Comparison of ENCODE assay signal across 17 mouse cellular contexts in the genomic region with DNA sequence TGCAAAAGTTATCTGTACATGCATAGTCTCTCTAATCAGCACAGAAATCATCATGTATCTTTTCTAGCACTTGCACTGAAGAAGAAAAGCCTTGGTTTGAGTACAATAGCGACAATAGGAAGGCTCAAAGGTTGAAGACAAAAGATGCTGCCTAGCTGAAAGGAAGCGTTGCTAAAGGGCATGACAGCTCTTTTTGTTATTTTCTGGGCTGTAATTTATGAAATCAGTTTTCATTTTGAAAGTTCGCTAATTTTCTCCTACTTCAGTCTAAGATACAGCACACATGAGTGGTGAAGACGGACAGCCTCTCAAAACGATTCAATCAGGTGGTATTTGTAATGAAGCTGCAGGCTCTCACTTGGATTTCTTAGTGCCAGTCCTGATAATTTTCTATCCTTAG.
"Had no signal": no experiment of that assay in that cellular context is flagged by ENCODE, and none has a peak within 500 bp of the region (broad histone marks: within the 10 kb centered on the region; RNA-seq: fewer than 3 reads in every experiment).

No protein-coding gene starts in this region.

- H3K4me3 ChIP-seq: layer of hippocampus, adult 2 months; liver, embryonic 13.5 days; midbrain, embryonic 13.5 days; myocyte; neural tube, embryonic 13.5 days had no signal

- H3K27me3 ChIP-seq: liver, embryonic 13.5 days; midbrain, embryonic 13.5 days; neural tube, embryonic 13.5 days had no signal

- H3K4me2 ChIP-seq: liver, embryonic 13.5 days; midbrain, embryonic 13.5 days; neural tube, embryonic 13.5 days had no signal

- H3K9ac ChIP-seq: liver, embryonic 13.5 days; midbrain, embryonic 13.5 days; neural tube, embryonic 13.5 days had no signal

- H3K27ac ChIP-seq: layer of hippocampus, adult 2 months; liver, embryonic 13.5 days; midbrain, embryonic 13.5 days; neural tube, embryonic 13.5 days; stomach, postnatal 0 days had no signal

- H3K4me1 ChIP-seq: liver, embryonic 13.5 days; neural tube, embryonic 13.5 days had no signal

- H3K36me3 ChIP-seq: liver, embryonic 13.5 days; midbrain, embryonic 13.5 days; neural tube, embryonic 13.5 days had no signal

- ATAC-seq: midbrain, embryonic 13.5 days had no signal

- H3K9me3 ChIP-seq: liver, embryonic 13.5 days; midbrain, embryonic 13.5 days; neural tube, embryonic 13.5 days had no signal

- DNase-seq: kidney, adult 18-20 months; kidney, adult 9 months; kidney, postnatal 25 days; layer of hippocampus, adult 9-11 months; liver, embryonic 13.5 days; lung, adult 2 months; lung, postnatal 14 days; lung, postnatal 4 days; right cerebral cortex, adult 18-20 months; right cerebral cortex, postnatal 14 days; right cerebral cortex, postnatal 4 days; thymus, postnatal 25 days had no signal
